Mouse (Mus musculus) hematopoietic stem cell, adult 5-6 weeks (primary cell): Measurements from ENCODE around the gene Ano4. TPM values are rescaled to one million over a fixed set of nuclear protein-coding genes. Genes with fewer than 3 reads are reported as not detected.

Experiments
- ATAC-seq, 2 experiments: fragments of 125-278 bp in 1 of 2; replicated peaks in 1 of 2; 2 replicates each; pipeline ENCODE4 v1.8.0; 2016 to 2017; ENCODE audit warnings: inconsistent platforms in 2 of 2, mild to moderate bottlenecking in 2 of 2, moderate number of reproducible peaks in 2 of 2, low read depth in 1 of 2, moderate TSS enrichment in 1 of 2; ENCODE audit not compliant: low FRiP score in 2 of 2, poor library complexity in 2 of 2, severe bottlenecking in 2 of 2, insufficient read depth in 1 of 2, low TSS enrichment in 1 of 2
- total RNA-seq: library from RNA; stranded (forward); fragments of 172-1452, 232-1000 nt; gene quantifications from 2 replicates; pipeline ENCODE4 v1.2.3, GENCODE M21; 2017

The Ano4 gene
- total RNA-seq = not detected in 2 replicates

DNA sequence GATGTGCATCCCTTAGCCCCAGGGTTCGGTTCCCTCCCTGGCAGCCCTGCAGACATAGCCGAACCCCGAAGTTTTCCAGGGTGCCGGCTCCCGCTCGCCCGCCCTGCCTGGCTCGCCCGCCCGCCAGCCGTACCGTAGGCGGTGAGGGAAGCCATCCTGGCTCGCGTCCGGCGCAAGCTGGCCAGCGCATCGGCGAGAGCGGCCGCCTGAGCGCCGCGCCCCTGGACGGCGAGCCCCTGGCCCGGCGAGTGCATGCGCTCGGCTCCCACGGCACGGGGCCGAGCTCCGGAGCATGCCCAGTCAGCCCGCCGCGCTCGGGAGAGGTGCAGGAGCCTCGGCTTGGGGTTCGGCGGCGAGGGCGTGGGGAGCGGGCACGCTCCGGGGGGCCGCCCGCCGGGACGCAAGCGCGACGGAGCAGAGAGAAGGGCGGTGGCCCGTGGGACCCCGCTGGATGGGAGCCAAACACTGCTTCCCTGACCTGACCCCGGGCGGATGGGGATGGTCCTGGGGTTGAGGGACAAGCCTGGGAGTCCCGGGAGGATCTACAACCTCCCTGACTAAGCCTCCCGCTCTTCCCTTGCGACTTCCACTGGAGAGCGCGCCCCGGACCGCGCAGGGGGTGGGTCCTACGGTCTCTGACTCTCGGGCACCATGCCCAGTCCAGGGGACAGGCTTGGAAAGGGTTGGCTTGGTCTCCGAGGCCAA is at the start of gene Ano4:
TSS of gene Ano4 (minus strand) at position 272 of the 705 bp plus-strand sequence.
- ATAC-seq = peak; percentile 28 to 46; a peak in 2 of 4 replicates

DNA sequence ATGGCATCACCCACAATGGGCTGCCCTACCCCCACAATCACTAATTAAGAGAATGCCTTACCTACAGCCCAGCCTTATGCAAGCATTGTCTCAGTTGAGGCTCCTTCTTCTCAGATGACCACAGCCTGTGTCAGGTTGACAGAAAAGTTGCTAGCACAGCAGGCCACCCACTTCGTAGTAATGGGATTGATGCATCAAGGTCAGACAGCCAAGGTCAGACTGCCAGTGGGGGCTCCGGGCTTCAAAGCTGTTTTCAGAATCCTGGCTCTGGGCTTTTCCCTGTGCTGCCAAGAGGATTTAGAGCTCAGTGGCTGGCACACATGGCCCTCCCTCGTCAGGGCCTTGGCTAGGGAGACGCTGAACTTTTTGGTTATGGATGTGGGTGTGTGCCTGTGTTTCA is 48.1 kb upstream of the Ano4 start:
- ATAC-seq = no peak

DNA sequence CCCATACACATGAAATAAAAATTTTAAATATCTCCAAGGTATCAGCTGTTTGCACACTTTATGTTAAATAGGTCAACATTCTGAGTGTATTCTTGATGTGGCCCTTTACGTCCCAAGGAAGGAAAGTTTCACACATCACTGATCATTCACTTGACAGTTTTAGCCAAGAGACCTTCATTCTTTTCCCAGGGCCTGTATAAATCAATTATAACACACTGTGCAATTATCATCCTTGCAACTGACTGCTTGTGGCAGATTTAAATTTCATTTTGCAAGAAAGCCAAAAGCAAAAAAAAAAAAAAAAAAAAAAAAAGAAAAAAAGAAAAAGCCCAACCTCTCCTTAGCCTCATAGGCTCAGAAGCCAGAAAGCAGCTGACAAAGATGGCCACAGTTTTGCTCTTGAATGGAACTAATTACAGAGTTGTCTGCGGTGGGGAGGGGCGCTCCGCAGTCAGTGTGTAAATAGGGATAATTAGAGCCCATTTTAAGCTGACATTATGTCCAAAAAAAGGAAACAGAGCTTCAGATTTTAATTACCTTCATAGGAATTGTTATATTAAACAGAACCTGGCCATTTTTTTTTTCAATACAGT is 47.1 kb upstream of the Ano4 start:
- no peak for ATAC-seq

DNA sequence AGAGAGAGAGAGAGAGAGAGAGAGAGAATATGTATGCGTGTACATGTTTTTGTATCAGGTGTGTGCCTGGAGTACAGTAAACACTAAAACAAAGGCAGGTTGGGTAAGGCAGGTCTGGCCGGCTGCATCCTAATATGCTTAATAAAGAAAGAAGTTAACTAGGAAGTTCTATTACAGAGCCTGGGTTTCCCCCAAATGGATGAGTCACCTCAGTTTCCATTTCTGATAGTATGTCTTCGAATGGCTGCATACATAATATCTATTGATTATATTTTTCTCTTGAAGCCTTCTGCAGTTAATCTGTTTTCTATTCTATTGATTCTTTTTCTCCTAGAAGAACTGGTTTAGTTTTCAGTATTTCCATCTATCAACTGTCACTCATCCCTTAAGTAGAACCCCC is 41.9 kb upstream of the Ano4 start:
- ATAC-seq = no peak

DNA sequence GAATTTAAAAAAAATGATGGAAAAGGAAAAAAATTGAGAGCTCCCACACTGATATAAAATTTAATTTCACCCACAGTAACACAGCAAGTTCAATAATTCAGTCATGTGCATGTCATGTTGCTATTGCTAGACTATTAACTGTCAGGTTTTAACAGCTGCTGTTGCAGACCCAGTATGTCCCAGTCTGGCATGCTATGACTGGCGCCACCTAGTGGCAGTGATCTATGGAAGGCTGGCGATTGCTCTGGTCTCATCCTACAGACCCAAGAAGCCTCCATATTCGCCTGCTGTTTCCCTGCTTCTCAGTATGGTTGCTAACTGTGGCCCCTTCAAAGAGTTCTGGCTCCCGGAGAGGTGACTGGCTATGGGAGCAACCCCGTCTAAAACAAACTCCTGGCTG is 38.9 kb upstream of the Ano4 start:
- ATAC-seq = peak; percentile 88 to 95

DNA sequence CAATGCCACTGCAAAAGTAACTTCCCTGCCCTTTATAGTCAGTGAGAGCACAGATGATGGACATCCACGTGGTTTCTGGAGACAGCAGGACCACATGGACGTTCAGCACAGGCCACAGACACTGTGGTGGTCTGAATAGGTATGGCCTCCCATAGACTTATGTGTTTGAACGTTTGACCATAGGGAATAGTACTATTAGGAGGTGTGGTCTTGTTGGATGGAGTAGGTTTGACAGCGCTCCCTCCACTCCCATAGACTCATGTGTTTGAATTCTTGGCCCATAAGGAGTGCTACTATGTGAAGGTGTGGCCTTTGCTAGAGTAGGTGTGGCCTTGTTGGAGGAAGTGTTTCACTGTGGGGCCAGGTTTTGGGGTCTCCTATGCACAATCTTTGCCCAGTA is 33.2 kb upstream of the Ano4 start:
- ATAC-seq = no peak

DNA sequence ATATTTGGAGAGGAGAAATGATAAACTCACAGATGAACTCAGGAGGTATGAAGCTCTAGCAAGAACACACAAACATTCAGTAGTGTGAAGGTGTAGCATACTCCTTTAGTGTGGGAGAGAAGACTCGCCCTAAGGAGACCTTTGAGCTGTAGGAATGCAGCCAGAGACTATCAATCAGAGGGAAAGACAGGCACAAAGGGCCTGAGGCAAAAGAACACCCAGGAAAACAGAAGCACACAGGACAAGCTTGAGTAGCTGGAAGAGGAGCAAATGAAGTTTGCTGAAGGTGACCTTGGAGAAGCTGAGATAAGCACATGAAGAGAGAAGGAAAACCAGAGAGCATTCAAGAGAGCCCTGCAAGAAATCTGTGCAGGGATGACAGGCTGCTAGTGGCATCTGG is 25.5 kb upstream of the Ano4 start:
- ATAC-seq = no peak

DNA sequence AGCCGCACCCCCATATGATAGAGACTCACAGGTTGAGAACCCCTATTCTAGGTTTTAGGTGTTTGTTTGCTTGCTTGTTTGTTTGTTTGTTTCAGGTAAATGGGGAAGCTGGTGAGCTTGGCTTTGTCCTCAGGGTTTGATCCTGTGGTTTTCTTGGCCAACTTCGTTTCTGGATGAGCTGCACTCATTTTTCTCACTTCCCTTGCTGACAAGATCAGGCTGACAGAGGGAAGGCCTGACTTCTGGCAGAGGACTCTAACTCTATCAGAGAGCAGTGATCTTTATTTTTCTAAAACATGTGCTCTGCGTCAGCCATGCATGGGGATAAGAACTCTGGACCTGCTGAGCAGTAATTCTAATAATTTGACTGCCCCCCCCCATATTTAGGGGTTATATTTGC is 14.4 kb upstream of the Ano4 start:
- ATAC-seq = no peak

DNA sequence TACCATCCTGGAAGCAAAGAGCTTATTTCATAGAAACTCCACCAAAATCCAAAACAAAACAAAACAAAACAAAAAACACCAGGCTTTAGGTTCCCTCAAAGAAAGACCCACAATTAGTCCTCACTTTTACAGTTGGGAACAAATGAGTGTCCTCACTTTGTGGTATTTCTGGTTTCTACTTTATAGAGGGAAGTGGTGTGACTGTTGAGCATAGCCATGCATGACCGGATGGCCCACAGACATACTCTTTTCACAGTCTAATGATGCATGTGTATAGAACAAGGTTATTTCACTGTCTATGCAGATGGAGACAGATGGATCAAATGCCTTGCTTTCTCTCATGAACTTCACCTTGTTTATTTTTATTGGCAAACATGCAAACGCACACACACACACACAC is 10.1 kb upstream of the Ano4 start:
- no peak for ATAC-seq

DNA sequence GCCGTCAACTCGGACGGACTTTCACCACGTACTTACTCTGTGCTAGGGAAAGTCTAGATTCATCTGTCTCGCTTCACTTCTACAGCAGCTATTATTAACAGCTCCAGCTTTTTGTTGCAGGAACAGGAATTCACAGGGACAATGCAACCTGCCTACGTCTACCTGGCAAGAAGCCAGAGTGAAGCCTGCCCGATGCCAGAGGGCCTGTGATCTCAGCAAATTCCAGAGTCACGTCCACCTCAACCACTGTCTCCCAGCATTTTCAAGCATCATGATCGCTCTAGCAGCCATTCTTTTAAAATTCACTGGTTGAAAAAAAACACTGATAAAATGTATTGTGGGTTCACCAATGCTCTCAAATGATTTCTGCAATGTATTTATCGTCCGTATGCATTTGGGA is 6.9 kb upstream of the Ano4 start:
- no peak for ATAC-seq

DNA sequence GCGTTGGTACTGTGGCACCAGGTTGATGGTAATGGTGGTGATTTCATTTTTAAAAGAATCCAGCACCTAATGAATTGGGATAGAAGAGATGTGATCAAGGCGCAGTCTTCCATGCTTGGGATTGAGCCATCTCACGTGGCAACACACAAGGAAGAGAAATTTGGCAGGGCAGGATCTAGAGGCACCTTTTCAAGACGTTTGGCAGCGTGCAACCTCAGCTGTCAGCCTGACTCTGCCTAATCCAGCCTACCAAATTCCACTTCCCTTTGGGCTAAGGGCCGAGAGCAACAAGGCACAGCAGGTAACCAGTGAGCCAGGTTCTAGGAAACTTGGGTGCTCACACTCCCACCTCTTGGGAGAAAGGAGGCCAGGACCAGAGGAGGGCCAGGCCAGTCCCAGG is 1.0 kb upstream of the Ano4 start:
- no peak for ATAC-seq

DNA sequence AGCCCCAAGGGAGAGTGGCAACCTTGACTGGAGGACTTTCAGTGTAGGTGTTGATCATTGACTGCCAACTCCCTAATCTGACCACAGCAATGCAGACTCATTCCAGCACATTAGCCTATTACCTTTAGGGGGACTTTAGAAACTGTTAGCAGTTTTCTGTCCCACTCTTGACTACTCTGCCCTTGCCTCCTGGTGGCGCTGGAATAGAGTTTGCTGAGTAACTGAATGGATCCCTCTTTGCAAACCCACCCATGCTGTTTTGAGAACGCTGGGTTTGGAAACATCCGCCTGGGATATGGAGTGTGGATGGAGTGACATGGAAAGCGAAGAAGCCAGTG is 603 bp upstream of the Ano4 start:
- ATAC-seq = peak; percentile 25 to 36; a peak in 2 of 4 replicates

DNA sequence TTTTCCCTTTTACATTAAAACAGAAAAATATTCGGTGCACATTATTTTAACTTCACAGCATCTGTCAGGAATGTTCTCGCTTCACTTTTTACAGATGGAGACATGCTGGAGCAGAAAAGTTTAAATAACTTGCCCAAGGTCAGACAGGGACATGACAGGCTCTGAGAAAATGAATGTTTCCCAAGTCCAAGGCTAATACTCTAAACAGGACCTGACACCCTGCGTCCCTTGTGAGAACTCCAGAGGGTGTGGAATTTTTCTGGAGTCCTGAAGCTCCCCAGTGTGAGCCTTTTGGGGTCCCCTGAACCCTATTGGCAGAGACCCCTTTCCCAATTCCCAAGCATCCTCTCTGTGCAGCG is 451 bp downstream of the Ano4 start:
- no peak for ATAC-seq

DNA sequence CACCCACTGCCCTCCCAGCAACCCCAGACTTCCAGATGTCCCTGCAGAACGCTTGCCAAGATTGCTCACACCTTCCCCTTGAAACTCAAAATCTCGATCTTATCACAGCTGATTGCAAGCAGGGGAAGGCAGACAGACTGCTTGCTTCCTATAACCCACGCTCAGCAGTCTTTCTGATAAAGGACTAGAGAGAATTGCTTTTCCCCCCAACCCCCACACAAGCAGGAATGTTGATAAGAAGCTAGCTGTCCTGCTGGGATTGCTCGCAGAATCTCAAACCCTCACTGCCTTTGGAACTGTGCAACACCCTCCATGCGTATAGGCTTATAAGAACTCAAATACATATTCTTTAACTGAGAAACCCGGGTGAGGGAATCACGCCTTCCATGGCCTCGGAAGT is 846 bp downstream of the Ano4 start:
- no peak for ATAC-seq

DNA sequence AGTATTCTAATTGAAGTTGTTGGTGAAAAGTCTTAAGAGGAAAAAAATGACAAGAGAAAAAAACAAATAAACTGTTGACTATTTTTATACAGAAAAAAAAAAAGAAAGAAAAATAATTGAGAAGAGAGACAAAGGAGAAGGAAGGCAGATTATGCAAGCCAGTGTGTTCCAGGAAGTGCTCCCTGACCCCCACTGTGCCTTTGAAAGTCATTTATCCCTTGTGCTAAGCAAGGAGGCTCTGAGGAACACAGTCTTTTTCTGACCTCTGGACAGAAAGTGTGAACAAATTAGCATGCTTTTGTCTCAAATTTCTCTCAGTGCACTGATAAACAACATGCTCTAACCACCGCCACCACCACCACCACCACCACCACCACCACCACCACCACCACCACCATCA is 14.3 kb downstream of the Ano4 start:
- ATAC-seq = no peak

DNA sequence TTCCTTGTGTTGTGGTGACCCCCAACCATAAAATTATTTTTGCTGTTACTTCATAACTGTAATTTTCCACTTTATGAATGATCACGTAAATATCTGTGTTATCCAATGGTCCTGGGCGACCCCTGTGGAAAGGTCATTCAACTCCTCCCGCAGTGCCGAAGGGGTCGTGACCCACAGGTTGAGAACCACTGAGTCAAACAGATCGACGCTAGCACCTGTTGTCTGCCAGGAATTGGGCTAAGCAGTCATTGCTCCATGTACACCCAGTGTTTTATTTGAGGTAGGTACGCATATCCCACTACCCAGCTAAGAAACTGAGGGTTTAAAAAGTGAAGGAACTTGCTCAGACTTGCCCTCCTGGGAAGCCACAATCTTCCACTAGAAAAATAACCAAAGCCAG is 14.8 kb downstream of the Ano4 start:
- no peak for ATAC-seq

DNA sequence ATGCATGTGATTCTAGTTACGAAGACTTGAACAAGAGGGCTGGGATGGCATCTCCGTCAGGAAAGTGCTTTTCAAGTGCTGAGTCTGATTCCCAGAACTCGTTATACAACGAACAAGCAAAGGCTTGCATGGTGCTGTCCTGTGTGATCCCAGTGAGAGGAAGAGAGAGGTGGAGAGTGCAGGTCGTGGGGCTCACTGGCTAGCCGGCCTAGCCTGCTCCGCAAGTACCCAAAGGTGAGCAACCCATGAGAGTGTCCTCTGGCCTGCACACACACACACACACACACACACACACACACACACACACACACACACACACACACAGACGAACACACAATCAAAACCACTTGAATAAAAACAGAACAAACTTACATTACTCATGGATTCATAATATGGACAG is 15.7 kb downstream of the Ano4 start:
- ATAC-seq = no peak

DNA sequence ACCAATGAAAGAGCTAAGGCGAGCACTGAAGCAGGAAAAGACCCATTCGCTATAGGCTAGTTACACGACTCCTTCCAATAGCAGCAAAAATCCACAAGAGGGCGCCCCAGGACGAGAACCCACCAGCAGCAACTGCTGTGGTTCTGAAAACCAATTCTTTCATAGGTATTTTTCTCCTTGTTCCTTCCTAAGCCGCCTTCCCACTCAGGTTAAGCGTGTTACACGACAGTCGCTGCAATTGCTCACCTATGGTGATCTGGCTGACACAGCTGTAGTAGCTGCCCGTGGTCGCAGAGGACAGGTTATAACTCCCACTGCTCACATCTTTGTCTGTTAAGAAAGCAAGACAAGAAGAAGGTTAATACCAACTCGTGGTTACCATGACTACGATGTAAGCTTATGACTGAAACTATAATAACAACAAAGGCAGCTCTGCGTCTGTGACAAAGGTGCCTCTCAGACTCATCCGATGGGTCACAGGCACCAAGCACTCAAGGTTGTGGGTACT is 17.5 kb downstream of the Ano4 start:
- ATAC-seq = peak; percentile 82 to 88

DNA sequence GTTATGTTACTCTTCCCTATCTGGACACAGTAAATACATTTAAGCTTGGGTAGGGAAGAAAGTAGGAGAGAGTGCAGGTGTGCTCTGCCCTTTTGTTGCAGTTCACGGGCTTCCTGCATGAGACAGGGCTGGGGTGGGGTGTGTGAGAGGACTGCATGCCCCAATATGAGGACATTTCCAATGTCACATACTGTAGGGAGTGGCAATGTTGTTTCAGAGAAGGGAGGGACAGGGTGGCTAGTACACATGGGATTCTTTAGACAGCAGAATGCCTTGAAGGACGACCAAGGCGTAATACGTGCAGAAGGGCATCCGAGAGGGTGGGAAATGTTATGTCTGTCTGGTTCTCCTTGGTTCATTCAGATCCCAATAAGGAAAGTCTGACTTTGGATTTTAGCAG is 18.2 kb downstream of the Ano4 start:
- ATAC-seq = no peak
